Comparison of ENCODE assay signal across 8 mouse cellular contexts in genomic region chr10:63243493-63244054, GRCm38 (mm10). TPM values are rescaled to one million over a fixed set of nuclear protein-coding genes. Genes with fewer than 3 reads are reported as not detected.
DNase-seq lines count a peak whose midpoint lies in the region; ATAC-seq lines count a peak whose summit lies in the region.

Herc4 (plus strand) TSS chr10:63243810.

- H3K36me3 ChIP-seq in forebrain, embryonic 14.5 days (ENCODE audit: control insufficient read depth, insufficient read depth, low read length) = 0 out of 2 replicates have a peak, but pooled peaks cover 3% of the 10 kb centered on the region
- no peaks in the 10 kb centered on the region for H3K36me3 ChIP-seq in neural tube, embryonic 15.5 days

- peak within 1 kb of the TSS; percentile 90 for H3K4me3 ChIP-seq in forebrain, embryonic 14.5 days (ENCODE audit: low read depth, low read length)
- peak within 1 kb of the TSS; percentile 96 for H3K4me3 ChIP-seq in neural tube, embryonic 15.5 days (replicated peaks)

- no peaks in the 10 kb centered on the region for H3K9me3 ChIP-seq in forebrain, embryonic 14.5 days (replicated peaks; ENCODE audit: control insufficient read depth, low read length)
- no peaks in the 10 kb centered on the region for H3K9me3 ChIP-seq in neural tube, embryonic 15.5 days (replicated peaks)

- H3K27ac ChIP-seq in forebrain, embryonic 14.5 days (ENCODE audit: low read depth, low read length) = peak within 1 kb of the TSS; percentile 95
- H3K27ac ChIP-seq in neural tube, embryonic 15.5 days (replicated peaks) = peak within 1 kb of the TSS; percentile 97

- H3K4me2 ChIP-seq in forebrain, embryonic 14.5 days (ENCODE audit: low read length) = peak within 1 kb of the TSS; percentile 54
- peak within 1 kb of the TSS; percentile 82 for H3K4me2 ChIP-seq in neural tube, embryonic 15.5 days

- peak; percentile 95 for DNase-seq in ES-CJ7 (ENCODE audit: low read depth, low spot score)
- DNase-seq in cerebellum, adult 11 months = peak; percentile 94
- peak; percentile 97 for DNase-seq in forebrain, embryonic 14.5 days (ENCODE audit: low spot score)
- DNase-seq in heart, postnatal 14 days = peak; percentile 96 to 97
- DNase-seq in layer of hippocampus, adult 11-12 months (ENCODE audit: low spot score) = peak; percentile 94
- peak; percentile 97 to 98 for DNase-seq in lung, adult 18-20 months
- peak; percentile 95 for DNase-seq in testis, postnatal 14 days (ENCODE audit: low spot score)

- WGBS in forebrain, embryonic 14.5 days = 0% methylated on average over 44 of the region's 44 CpGs
- under 1% methylated on average over 40 of the region's 44 CpGs for WGBS in neural tube, embryonic 15.5 days

- intact Hi-C loops in heart, postnatal 14 days (cut with DNase I) = loop anchor here (5.0 kb wide), 1 partner anchor 221 kb away; the partner anchor contains the start of genes Hnrnph3 and Pbld2

- no peaks in the 10 kb centered on the region for H3K27me3 ChIP-seq in forebrain, embryonic 14.5 days (replicated peaks; ENCODE audit: control insufficient read depth, insufficient read depth, low read length)
- H3K27me3 ChIP-seq in neural tube, embryonic 15.5 days (replicated peaks) = no peaks in the 10 kb centered on the region

- H3K9ac ChIP-seq in forebrain, embryonic 14.5 days (ENCODE audit: low read length) = peak within 1 kb of the TSS; percentile 94
- peak within 1 kb of the TSS; percentile 94 for H3K9ac ChIP-seq in neural tube, embryonic 15.5 days (replicated peaks)

- H3K4me1 ChIP-seq in forebrain, embryonic 14.5 days (ENCODE audit: control insufficient read depth, insufficient read depth, low read length) = peaks cover 12% of the 10 kb centered on the region
- H3K4me1 ChIP-seq in neural tube, embryonic 15.5 days = peaks cover 26% of the 10 kb centered on the region

- peak; percentile 99 for ATAC-seq in forebrain, embryonic 14.5 days
- peak; percentile 98 for ATAC-seq in neural tube, embryonic 15.5 days (ENCODE audit: low FRiP score)

RNA-seq across cellular contexts. Expression of gene Herc4, which starts in this region (rescaled TPM):
- 36.6 and 37.7 TPM in 2 replicates for polyA plus RNA-seq in forebrain, embryonic 14.5 days (2014; fragmentation: Nextera tagmentation; extraction: Ambion mirVana)
- 10 to 100 TPM; 36.9 to 38.8 TPM for total RNA-seq in heart, postnatal 14 days (2021)
- 23.7 and 27.0 TPM in 2 replicates for polyA plus RNA-seq in neural tube, embryonic 15.5 days (2015; fragmentation: Nextera tagmentation; extraction: Ambion mirVana)

Comparison
In these comparisons a context has a peak if more than half of its experiments do, and no peak if none do; other contexts are left out.
1. Peak in every context shown above with its lines: DNase-seq, ATAC-seq, H3K4me3 ChIP-seq and H3K27ac ChIP-seq.